Mouse (Mus musculus): ENCODE measurements around the gene Lpp. TPM values are rescaled to one million over a fixed set of nuclear protein-coding genes. Genes with fewer than 3 reads are reported as not detected.

Lpp gene
- 79.2 and 89.2 TPM in 2 replicates for polyA plus RNA-seq (2014; fragmentation: Nextera tagmentation; extraction: Ambion mirVana)

DNA sequence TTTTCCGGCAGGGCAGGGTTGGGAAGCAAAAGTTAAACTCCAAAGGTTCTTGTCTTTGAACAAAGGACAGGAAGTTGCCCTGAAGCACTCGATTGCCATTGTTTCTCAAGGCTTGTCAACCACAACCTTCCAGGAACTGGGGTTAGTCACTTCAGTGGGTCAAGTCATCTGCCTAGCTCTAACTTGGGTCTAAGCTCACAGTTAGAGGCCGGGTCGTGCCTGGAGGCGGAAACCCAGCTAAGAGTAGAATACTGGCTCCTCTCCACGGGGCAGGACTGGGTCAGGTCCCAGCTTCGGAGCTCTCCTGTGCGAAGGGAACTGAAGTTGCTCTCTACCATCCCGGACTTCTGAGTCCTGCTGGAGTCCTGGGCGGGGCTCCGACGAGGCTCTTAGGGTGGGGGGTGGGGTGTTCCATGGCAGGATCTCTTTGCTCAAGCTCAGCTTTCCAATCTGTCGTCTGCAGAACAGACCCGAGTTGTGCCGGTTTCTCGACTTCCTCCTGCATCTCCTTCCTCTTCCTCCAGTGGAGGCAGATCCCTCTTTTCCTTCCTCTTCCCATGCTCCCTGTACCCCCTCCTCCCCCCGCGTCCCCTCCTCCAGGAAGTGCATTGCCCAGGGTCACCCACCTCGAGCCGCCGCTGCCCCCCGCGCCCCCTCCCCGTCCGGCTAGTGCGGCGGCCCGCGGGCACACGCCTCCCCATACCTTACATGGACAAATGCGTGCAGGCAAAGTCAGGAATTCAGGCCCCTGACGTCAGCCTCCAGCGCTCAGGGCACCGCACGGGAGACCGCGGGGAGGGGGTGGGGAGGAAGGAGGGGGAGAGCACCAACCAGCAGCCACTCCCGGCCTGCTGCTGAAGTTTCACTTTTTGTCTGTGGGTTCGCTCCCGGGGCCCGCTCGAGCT is at the start of gene Lpp:
Gene Lpp, plus strand, starts transcription at position 857 of the 905 bp plus-strand sequence.
- DNase-seq (ENCODE audit: low spot score) (peak; percentile 91), ATAC-seq (replicated peaks; ENCODE audit: low FRiP score, low TSS enrichment, low read depth) (peak; percentile 90)
- Histone ChIP-seq H3K36me3 (ENCODE audit: control insufficient read depth, insufficient read depth, low read length) (no peaks in the 10 kb centered on the region), H3K27ac (ENCODE audit: low read depth) (peak within 1 kb of the TSS; percentile 100), H3K4me1 (replicated peaks; ENCODE audit: control insufficient read depth, insufficient read depth, low read length) (peaks cover 32% of the 10 kb centered on the region), H3K9me3 (ENCODE audit: control insufficient read depth, low read length) (no peaks in the 10 kb centered on the region), H3K27me3 (replicated peaks; ENCODE audit: control insufficient read depth, insufficient read depth, low read length) (no peaks in the 10 kb centered on the region), H3K9ac (ENCODE audit: low read length) (peak within 1 kb of the TSS; percentile 96), H3K4me3 (ENCODE audit: low read depth, low read length) (peak within 1 kb of the TSS; percentile 84), H3K4me2 (ENCODE audit: low read length) (peak within 1 kb of the TSS; percentile 61)
- 2% methylated on average over 41 of the region's 42 CpGs for WGBS

DNA sequence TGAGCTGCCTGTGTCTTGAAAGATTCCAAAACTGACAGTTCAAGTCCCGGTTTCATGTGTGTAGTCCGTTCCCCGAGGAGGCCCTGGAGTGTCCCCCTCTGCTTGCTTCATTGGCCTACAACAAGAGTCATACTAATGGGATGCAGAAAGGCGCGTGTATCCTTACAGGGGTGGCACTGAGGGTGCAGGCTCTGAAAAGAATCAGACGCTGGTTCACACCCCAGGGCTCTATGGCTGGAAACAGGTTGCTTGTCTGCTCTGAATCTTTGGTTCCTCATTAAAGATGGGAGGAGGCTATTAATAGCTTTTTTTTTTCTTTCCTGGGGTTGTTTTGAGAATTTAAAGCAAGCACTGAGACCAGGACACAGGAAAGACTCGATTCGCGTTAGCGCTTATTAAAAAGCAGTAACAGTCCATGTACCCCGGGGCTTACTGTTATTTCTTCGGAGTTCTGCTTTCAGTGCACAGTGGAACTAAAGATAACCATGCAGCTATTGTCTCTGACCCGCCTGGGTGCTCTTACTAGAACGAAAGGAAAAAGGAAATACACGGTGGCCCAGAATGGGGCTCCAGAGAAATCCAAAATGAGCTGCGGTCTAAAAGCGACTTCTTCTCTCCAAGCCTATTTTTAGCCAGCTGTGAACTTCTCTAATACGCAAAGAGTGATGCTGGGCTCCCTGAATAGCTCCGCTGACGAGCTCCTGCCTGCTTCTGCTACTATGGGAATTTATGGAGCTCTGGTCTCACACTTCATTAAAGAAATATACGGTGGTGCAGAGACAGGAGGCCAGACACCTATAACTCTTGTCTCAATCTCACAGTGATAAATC is 45.5 kb upstream of the Lpp start:
- H3K4me3 ChIP-seq (ENCODE audit: low read depth, low read length): no peak overlapping the region
- no peak overlapping the region for H3K27ac ChIP-seq (ENCODE audit: low read depth)
- 0 out of 2 replicates have a peak, but pooled peaks cover 4% of the 10 kb centered on the region for H3K4me1 ChIP-seq (replicated peaks; ENCODE audit: control insufficient read depth, insufficient read depth, low read length)
- DNase-seq (ENCODE audit: low spot score) (no peak), ATAC-seq (replicated peaks; ENCODE audit: low FRiP score, low TSS enrichment, low read depth) (no peak)
- H3K27me3 ChIP-seq (replicated peaks; ENCODE audit: control insufficient read depth, insufficient read depth, low read length): no peaks in the 10 kb centered on the region
- H3K9me3 ChIP-seq (ENCODE audit: control insufficient read depth, low read length): no peaks in the 10 kb centered on the region
- WGBS: 61% methylated on average over 21 of the region's 21 CpGs
- no peaks in the 10 kb centered on the region for H3K36me3 ChIP-seq (ENCODE audit: control insufficient read depth, insufficient read depth, low read length)
- no peak overlapping the region for H3K4me2 ChIP-seq (ENCODE audit: low read length)
- H3K9ac ChIP-seq (ENCODE audit: low read length): no peak overlapping the region

DNA sequence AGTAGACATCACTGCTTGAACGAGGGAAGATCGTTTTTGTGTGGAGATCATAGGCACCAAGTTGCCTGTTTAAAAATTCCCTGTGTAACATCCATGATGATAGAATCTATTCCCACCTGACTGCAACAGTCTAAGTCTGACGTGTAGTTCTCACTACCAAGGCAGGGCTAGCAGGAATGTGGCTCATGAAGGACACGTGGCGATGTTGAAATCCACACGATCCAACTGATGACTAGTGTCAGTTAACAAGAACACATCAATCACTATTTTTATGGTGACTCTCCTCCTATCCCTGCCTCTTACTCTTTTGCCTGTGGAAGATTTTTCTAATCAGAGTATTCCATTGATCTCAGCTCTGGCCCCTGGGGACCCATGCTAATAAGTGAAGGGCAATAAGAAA is 43.0 kb upstream of the Lpp start:
- Histone ChIP-seq H3K27ac (ENCODE audit: low read depth) (no peak overlapping the region), H3K4me2 (ENCODE audit: low read length) (no peak overlapping the region), H3K4me1 (replicated peaks; ENCODE audit: control insufficient read depth, insufficient read depth, low read length) (0 out of 2 replicates have a peak, but pooled peaks cover 4% of the 10 kb centered on the region), H3K4me3 (ENCODE audit: low read depth, low read length) (no peak overlapping the region), H3K27me3 (replicated peaks; ENCODE audit: control insufficient read depth, insufficient read depth, low read length) (no peaks in the 10 kb centered on the region), H3K9ac (ENCODE audit: low read length) (no peak overlapping the region), H3K9me3 (ENCODE audit: control insufficient read depth, low read length) (no peaks in the 10 kb centered on the region), H3K36me3 (ENCODE audit: control insufficient read depth, insufficient read depth, low read length) (no peaks in the 10 kb centered on the region)
- ATAC-seq (replicated peaks; ENCODE audit: low FRiP score, low TSS enrichment, low read depth) (no peak), DNase-seq (ENCODE audit: low spot score) (no peak)
- WGBS: 79% methylated on average over 6 of the region's 6 CpGs

DNA sequence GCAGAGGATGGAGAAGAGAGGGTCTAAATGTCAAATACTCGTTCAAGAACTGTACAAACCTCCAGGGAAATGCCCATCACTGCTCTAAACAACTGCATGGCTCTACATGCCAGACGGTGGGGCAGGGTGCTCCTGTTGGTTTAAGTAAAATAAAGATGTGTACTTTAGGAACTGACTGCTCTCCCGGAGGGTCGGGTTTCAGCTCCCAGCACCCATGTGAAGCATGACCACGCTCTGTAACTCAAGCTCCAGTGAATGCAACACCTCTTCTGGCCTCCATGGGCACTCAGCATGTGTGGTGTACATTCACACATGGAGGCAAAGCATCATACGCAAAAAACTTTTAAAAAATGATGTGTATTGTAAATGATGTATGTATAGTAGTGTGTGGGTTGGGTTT is 42.6 kb upstream of the Lpp start:
- no peak overlapping the region for H3K4me2 ChIP-seq (ENCODE audit: low read length)
- H3K27ac ChIP-seq (ENCODE audit: low read depth): no peak overlapping the region
- ATAC-seq (replicated peaks; ENCODE audit: low FRiP score, low TSS enrichment, low read depth) (no peak), DNase-seq (ENCODE audit: low spot score) (no peak)
- no peak overlapping the region for H3K9ac ChIP-seq (ENCODE audit: low read length)
- H3K9me3 ChIP-seq (ENCODE audit: control insufficient read depth, low read length): no peaks in the 10 kb centered on the region
- no peak overlapping the region for H3K4me3 ChIP-seq (ENCODE audit: low read depth, low read length)
- WGBS: 61% methylated on average over 6 of the region's 6 CpGs
- H3K4me1 ChIP-seq (replicated peaks; ENCODE audit: control insufficient read depth, insufficient read depth, low read length): 0 out of 2 replicates have a peak, but pooled peaks cover 4% of the 10 kb centered on the region
- no peaks in the 10 kb centered on the region for H3K36me3 ChIP-seq (ENCODE audit: control insufficient read depth, insufficient read depth, low read length)
- H3K27me3 ChIP-seq (replicated peaks; ENCODE audit: control insufficient read depth, insufficient read depth, low read length): no peaks in the 10 kb centered on the region

DNA sequence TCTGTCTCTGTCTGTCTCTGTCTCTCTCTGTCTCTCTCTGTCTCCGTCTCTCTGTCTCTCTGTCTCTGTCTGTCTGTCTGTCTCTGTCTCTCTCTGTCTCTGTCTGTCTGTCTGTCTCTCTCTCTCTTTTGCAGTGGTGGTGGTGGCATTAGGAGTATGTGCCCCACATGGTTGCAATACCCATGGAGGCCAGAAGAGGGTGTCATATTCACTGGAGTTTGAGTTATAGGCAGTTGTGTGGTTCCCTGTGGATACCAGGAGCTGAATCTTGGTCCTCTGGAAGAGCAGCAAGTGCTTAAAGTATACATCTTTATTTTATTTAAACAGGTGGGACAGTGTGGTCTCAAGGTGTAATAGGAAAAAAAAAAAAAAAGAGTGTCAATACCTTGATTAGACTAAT is 41.5 kb upstream of the Lpp start:
- H3K27me3 ChIP-seq (replicated peaks; ENCODE audit: control insufficient read depth, insufficient read depth, low read length): no peaks in the 10 kb centered on the region
- no peak overlapping the region for H3K9ac ChIP-seq (ENCODE audit: low read length)
- 0 out of 2 replicates have a peak, but pooled peaks cover 4% of the 10 kb centered on the region for H3K4me1 ChIP-seq (replicated peaks; ENCODE audit: control insufficient read depth, insufficient read depth, low read length)
- H3K9me3 ChIP-seq (ENCODE audit: control insufficient read depth, low read length): no peaks in the 10 kb centered on the region
- H3K27ac ChIP-seq (ENCODE audit: low read depth): no peak overlapping the region
- ATAC-seq (replicated peaks; ENCODE audit: low FRiP score, low TSS enrichment, low read depth): no peak
- DNase-seq (ENCODE audit: low spot score): no peak
- WGBS: 95% methylated on average over 1 of the region's 1 CpGs
- H3K36me3 ChIP-seq (ENCODE audit: control insufficient read depth, insufficient read depth, low read length): no peaks in the 10 kb centered on the region
- H3K4me2 ChIP-seq (ENCODE audit: low read length): no peak overlapping the region
- H3K4me3 ChIP-seq (ENCODE audit: low read depth, low read length): no peak overlapping the region

DNA sequence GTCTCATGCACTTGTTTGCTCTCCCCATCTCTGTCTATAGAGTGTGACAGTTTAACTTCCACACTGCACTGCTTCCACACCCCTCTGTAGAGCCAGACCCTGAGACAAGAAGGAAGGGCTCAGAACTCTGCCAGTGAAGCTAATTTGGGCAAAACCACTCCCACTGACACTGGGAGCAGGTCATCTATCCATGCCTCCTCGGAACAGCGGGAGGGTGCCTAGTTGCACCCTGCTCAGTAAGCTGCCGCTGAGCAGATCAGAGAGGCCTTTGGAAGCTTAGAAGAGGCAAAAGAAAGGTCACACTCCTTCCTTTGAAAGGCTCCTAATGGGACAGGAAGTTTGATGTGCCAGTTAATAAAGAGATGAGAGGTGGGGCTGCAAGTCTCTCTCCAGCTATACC is 39.5 kb upstream of the Lpp start:
- H3K27ac ChIP-seq (ENCODE audit: low read depth): no peak overlapping the region
- WGBS: 15% methylated on average over 3 of the region's 3 CpGs
- DNase-seq (ENCODE audit: low spot score) (no peak), ATAC-seq (replicated peaks; ENCODE audit: low FRiP score, low TSS enrichment, low read depth) (no peak)
- H3K4me2 ChIP-seq (ENCODE audit: low read length): no peak overlapping the region
- no peaks in the 10 kb centered on the region for H3K36me3 ChIP-seq (ENCODE audit: control insufficient read depth, insufficient read depth, low read length)
- H3K9ac ChIP-seq (ENCODE audit: low read length): no peak overlapping the region
- H3K27me3 ChIP-seq (replicated peaks; ENCODE audit: control insufficient read depth, insufficient read depth, low read length): no peaks in the 10 kb centered on the region
- no peak overlapping the region for H3K4me3 ChIP-seq (ENCODE audit: low read depth, low read length)
- H3K9me3 ChIP-seq (ENCODE audit: control insufficient read depth, low read length): no peaks in the 10 kb centered on the region
- H3K4me1 ChIP-seq (replicated peaks; ENCODE audit: control insufficient read depth, insufficient read depth, low read length): no peaks in the 10 kb centered on the region

DNA sequence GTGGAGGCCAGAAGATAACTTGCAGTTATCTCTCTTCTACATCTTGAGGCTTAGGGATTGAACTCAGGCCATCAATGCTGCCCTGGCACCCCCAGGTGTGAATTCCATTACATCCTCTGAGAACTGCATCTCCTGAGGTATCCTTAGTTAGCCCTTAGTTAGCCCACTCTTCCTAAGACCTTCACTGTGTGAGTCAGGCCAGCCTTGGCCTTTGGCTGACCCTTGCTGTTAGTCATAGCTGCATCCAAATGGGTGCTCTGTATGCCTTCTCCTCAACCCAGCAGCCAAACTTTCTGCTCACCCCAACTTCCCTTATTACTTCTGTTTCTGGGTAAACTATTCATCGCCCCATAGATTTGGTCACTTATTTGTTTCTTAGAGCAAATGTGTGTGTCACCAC is 31.6 kb upstream of the Lpp start:
- no peak for DNase-seq (ENCODE audit: low spot score)
- no peak overlapping the region for H3K27ac ChIP-seq (ENCODE audit: low read depth)
- no peaks in the 10 kb centered on the region for H3K36me3 ChIP-seq (ENCODE audit: control insufficient read depth, insufficient read depth, low read length)
- H3K9ac ChIP-seq (ENCODE audit: low read length): no peak overlapping the region
- H3K4me3 ChIP-seq (ENCODE audit: low read depth, low read length): no peak overlapping the region
- H3K9me3 ChIP-seq (ENCODE audit: control insufficient read depth, low read length): no peaks in the 10 kb centered on the region
- ATAC-seq (replicated peaks; ENCODE audit: low FRiP score, low TSS enrichment, low read depth): no peak
- 91% methylated on average over 1 of the region's 1 CpGs for WGBS
- no peaks in the 10 kb centered on the region for H3K4me1 ChIP-seq (replicated peaks; ENCODE audit: control insufficient read depth, insufficient read depth, low read length)
- H3K27me3 ChIP-seq (replicated peaks; ENCODE audit: control insufficient read depth, insufficient read depth, low read length): no peaks in the 10 kb centered on the region
- H3K4me2 ChIP-seq (ENCODE audit: low read length): no peak overlapping the region

DNA sequence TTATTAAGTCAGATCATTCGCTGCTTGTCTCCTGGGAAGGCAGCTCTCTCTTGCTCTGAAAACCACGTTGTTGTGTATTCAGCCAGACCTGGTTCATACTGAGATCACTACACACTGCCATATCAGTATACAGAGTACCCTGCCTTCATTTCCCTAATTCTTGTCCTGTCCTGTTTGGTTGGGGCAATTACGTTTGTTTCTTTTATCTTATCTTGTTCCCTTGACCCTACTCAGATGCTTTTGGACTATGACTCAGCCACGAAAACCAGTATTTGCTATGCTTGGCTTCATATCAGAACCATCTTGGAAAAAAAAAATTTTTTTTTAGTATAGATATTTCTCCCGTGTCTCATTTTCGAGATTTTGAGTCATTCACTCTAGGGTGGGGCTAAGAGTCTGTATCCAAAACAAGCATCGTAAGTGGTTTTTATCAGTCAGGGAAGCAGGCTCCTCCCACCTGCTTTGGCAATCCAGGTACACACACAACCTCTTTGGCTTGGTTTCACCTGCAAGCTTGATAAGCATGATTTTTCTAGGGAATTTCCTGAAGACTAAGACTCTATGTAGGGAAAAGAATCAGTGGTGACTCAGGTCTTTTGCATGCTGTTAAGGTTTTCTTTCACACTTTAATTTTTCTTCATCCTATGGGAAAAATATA is 29.1 kb upstream of the Lpp start:
- ATAC-seq (replicated peaks; ENCODE audit: low FRiP score, low TSS enrichment, low read depth): no peak
- Histone ChIP-seq H3K9ac (ENCODE audit: low read length) (no peak overlapping the region), H3K4me1 (replicated peaks; ENCODE audit: control insufficient read depth, insufficient read depth, low read length) (peaks cover 5% of the 10 kb centered on the region; the same call in 1 of the 2 replicates), H3K4me2 (ENCODE audit: low read length) (no peak overlapping the region), H3K27me3 (replicated peaks; ENCODE audit: control insufficient read depth, insufficient read depth, low read length) (no peaks in the 10 kb centered on the region), H3K9me3 (ENCODE audit: control insufficient read depth, low read length) (no peaks in the 10 kb centered on the region), H3K27ac (ENCODE audit: low read depth) (no peak overlapping the region), H3K36me3 (ENCODE audit: control insufficient read depth, insufficient read depth, low read length) (no peaks in the 10 kb centered on the region), H3K4me3 (ENCODE audit: low read depth, low read length) (no peak overlapping the region)
- DNase-seq (ENCODE audit: low spot score): no peak
- 73% methylated on average over 7 of the region's 7 CpGs for WGBS

All from intestine, embryonic 14.5 days (tissue).